Mouse (Mus musculus): ENCODE data around the gene 2810021J22Rik.
"Not testable (repeated sequence)": the region's sequence is repeated elsewhere in the genome, so short reads cannot be mapped to it uniquely, and the experiment has no call there.

The 2810021J22Rik gene

DNA sequence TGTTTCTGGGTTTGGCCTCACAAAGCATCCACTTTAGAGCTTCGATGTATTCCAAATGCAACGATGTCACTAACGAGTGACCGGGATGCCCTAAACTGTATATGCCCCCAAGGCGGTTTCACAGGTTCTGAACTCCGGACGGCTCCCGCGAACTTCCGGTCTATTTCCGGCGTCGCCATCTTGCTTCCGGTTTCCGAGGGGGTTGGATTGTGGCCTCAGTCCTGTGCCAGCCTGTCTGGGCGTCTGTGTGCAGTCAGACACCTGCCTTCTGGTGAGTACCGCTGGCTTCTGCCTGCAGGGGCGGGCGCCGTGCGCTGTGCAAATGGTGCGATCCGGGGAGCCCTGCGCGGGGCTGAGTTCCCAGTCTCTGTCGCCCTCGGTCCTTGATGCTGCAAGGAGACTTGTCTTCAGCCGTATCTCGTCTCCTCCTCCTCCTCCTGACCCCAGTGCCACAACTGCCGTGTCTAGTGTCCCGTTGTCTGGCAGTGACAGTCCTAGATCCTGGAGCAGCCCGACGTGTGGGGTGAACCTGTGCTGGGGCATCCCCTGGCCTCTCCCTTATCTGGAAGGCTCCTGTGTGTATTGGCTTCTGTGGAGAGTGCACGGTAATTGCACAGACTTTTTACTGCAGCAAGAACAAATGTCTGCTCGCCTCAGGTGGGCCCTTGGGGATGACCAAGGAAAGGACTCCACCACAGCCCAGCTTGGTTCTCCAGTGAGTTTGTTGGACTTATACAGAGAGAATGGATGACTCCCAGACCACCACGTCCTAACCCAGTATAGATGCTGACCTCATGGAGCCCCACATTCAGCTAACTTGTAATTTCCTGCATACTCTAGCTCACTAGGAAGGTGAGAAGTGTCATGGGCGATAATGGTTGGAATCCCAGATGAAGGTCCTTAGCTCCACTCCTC lies at the start of gene 2810021J22Rik:
Gene 2810021J22Rik (plus strand): TSS at position 178 of the 915 bp plus-strand sequence.
- DNase-seq (ENCODE audit: extremely low spot score, low read depth, low spot score): peak; percentile 56

DNA sequence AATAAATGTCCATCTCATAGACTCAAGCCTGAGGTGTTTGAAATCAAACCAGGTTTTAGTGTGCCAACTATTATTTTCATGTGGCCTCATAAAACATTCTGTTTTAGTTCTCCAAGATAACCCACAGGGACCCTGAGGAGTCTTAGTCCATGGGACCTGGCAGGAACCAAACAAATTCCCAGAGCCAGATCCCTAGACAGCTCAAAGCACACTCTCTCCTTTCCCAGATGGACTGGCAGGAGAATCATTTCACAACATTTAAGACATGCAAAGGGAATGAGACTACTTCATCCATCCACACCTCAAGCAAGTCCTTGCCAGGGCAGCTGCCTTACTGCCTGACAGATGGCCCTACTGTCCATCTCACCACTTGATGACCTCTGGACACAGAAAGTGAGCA lies 38.1 kb upstream of the 2810021J22Rik start, which contains the start of gene Olfr312:
Gene Olfr312 (plus strand): TSS at position 301 of the 400 bp plus-strand sequence.
- DNase-seq (ENCODE audit: extremely low spot score, low read depth, low spot score): not testable (repeated sequence)

DNA sequence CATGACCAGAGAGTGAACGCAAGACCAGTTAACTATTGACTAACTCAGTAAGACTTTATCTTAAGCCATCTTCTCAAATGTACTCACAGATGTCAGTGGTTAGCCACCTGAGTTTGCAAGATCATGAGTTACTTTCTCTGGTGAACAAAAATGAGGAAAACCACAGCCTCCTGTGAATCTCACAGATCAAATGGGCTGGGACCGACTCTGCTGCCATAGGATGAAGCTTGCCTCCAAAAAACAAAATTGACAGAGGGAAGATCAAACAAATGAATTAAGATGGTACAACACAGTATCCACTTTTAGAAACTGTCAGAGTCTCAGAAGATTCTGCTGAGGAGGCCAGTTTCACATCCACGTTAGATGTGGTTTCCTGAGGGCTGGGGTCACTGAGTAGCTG lies 37.3 kb upstream of the 2810021J22Rik start:
- no peak for DNase-seq (ENCODE audit: extremely low spot score, low read depth, low spot score)

DNA sequence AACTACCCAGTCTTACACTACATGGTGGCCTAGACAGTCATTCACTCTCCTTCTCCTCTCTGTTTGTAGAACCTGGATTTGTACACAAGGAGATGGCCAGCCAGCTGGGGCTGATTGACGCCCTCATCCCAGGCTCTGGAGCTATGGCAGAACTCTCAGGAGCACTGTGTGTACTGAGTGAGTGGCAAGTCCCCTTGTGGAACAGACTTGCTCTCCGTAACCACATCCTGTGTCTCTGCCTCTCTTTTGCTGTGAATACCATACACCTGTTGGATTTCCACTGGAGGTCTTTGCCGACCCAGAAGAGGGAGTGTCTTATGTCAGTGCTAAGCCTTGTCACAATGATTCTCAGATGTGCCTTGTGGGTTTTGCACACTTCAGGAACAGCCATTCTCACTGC lies 34.5 kb upstream of the 2810021J22Rik start:
- DNase-seq (ENCODE audit: extremely low spot score, low read depth, low spot score): not testable (repeated sequence)

DNA sequence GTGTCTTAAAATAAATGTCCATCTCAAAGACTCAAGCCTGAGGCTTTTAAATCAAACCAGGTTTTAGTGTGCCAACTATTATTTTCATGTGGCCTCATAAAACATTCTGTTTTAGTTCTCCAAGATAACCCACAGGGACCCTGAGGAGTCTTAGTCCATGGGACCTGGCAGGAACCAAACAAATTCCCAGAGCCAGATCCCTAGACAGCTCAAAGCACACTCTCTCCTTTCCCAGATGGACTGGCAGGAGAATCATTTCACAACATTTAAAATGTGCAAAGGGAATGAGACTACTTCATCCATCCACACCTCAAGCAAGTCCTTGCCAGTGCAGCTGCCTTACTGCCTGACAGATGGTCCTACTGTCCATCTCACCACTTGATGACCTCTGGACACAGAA lies 28.1 kb upstream of the 2810021J22Rik start, which contains the start of gene Olfr311:
Gene Olfr311 (plus strand): TSS at position 301 of the 400 bp plus-strand sequence.
- DNase-seq (ENCODE audit: extremely low spot score, low read depth, low spot score): not testable (repeated sequence)

DNA sequence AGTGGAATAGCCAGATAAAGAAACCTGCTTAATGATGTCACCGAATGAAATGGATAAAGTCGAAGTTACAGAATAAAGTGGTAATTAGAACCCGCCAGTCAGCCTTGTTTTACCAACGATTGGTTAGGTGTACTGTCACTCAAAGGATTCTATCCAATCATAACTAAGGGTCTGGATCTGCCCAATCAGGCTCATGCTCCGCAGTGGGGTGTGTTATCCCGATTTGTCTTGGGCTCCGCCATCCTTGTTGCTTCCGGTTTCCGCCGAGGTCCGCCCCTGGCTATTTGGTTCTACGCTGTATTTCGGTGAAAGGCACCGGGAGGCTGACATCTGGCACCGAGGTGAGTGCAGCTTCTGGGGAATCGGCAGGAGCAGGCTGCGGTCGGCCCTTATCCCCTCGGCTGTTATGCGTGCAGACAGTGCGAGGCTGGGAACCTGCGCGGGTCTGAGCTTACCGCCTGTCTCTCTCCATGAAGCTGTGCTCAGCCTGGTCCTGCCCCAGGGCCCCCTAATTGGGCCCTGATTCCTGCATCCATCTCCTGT lies 20.0 kb upstream of the 2810021J22Rik start, which contains the start of gene Gm12258:
Gene Gm12258 (plus strand): TSS at position 240 of the 543 bp plus-strand sequence.
- DNase-seq (ENCODE audit: extremely low spot score, low read depth, low spot score): peak; percentile 100

DNA sequence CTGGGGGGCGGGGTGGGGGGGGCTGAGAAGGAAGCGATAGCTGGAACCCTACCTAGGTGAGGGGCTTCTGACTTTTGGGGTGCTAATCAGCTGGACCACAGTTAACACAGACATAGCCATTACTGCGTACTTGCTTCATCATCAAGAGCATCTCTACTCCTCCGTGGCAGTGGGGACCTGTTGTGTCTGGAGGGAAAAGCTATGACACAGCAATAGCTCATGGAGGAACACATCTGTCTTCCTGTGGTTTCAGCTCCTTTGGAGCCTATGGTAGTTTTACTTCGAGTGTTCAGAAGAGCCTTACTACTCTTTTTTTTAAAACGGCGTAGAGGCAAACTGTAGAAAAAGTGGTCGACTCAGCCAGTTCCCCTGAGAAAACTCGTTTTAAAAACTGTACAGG lies 19.4 kb upstream of the 2810021J22Rik start:
- no peak for DNase-seq (ENCODE audit: extremely low spot score, low read depth, low spot score)

DNA sequence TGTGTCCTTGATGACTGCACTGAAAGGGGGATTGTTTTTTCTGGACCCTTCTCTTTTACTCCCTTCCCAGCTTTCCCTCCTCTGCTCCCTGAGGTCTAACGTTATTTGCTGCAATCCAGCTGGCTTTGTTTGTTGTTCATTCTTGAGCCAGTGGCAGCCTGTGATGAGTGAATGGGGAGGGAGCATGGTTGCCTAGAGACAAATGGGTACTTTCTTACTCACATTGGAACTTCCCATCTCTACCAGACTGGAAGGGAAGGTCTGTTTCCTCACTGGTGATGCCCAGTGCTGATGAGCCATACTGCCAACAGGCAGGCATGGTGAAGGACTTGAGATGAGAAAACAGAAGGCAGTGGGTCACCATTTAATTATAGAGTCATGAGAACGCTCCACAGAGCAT lies 17.3 kb upstream of the 2810021J22Rik start:
- no peak for DNase-seq (ENCODE audit: extremely low spot score, low read depth, low spot score)

DNA sequence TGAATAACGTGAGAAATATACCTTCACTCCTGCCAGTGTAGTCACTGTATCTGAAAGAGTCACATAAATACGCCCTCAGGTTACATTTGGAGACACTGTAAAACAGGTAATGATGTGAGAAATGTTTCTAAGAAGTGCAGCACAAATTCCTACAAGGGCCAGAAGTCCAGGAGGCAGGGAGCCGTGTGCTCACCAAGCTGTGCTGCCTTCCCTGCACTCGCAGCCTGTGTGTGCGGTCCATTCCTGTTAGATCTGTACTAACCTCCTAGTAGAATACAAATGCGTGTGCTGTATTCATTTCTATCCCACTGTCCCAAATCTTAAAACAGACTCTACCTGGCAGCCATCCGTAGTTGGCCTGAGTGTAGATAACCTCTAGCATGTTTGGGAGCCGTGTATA lies 6.3 kb upstream of the 2810021J22Rik start:
- DNase-seq (ENCODE audit: extremely low spot score, low read depth, low spot score): no peak

DNA sequence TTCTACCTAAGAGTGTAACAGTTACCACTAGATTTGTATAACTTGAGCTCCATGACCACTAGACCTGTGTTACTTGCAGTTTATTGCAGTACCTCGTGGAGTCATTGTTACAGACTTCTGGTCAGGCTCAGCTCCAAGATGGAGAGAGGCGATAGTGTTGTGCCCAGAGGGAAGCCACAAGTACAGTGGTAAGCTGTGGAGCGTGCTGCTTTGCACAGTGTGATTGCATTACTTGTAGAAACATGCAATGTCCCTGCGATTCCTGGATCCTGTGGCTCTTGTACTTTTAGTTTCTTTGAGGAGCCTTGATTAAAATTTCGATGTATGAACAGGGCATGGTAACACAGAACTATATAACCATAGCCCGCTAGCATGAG lies 926 bp downstream of the 2810021J22Rik start:
- no peak for DNase-seq (ENCODE audit: extremely low spot score, low read depth, low spot score)

DNA sequence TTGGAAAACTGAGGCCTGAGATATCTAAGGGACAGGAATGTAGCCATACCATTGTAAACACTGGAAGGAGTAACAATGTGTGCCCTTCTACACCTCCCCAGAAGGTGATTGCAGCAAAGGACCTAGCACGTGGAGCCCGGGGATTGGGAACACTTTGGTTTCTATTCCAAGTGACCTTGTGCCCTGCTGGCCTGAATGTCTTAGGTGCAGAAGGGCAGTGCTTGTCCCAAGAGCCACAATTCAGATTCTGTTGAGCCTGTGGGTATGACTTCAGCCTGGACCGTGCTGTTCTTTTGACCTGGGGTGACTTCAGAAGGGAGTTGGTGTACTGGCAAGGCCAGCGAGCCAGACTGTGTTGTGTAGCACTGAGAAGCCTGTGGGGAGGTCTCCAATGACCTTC lies 3.9 kb downstream of the 2810021J22Rik start:
- no peak for DNase-seq (ENCODE audit: extremely low spot score, low read depth, low spot score)

DNA sequence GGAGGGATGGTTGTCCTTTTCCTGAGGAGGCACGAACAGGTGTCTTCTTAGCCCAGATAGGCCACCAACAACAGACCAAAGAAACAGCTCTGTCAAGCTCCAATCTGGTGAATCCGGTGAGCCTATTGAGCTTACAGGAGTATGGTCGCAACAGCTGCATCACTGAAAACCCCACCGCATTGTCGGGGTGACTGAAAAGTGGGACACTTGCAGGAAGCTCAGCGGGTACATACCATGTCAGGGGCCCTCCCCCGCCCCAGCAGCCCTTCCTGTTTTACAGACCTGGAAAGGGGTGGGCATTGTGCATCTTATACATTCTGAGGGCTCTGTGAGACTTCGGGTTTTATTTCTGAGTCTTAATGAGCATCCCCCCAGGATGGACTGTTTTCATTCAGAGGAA lies 16.7 kb downstream of the 2810021J22Rik start:
- DNase-seq (ENCODE audit: extremely low spot score, low read depth, low spot score): no peak

DNA sequence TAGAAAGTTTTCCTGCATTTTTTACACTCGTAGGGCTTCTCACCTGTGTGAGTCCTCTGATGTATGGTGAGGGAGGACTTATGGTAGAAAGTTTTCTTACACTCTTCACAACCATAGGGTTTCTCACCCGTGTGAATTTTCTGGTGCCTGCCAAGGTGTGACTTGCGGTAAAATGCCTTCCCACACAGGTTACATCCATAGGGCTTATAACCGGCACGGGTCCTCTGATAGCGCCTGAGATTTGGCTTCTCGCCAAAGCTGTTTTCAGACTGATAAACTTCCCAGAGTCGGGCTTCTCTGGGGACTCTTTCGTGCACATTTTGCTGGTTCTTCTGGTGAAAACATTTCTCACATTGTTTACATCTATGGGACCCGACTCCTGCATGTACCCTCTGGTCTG lies 23.5 kb downstream of the 2810021J22Rik start:
- DNase-seq (ENCODE audit: extremely low spot score, low read depth, low spot score): no peak

DNA sequence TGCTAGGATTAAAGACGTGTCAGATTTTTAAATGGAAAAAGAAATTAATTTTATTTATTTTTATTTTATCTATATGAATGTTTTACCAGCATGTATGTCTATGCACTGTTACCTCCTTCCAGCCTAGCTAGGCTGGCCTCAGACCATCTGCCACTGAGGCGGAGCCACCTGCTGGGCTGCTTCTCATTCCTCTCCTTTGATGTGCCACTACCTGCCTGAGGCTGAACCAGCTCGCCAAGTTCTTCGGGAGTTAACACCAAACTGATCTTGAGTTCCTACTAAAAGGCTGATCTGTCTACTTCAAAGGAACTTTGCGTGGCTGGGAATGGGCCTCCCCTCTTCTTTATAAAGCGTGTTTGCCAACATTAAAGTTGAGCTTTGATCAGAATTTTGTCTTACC lies 27.4 kb downstream of the 2810021J22Rik start:
- DNase-seq (ENCODE audit: extremely low spot score, low read depth, low spot score): no peak

DNA sequence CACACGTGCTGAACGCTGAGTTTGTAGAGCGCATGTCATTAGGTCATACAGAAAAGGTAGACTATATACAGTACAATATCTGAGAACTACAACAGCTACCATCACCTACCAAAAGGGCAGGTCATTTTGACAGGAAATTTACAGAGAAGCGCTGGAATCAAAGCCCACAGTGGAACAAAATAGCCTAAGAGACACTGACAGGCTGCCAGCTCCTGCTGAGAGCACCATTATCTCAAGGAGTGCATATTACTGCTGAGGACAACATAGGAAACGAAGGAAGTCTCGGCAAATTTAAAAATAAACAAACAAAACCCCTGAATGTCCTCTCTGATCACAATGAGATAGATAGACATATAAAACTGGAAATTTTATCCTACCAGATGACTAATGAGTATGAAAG lies 30.5 kb downstream of the 2810021J22Rik start:
- no peak for DNase-seq (ENCODE audit: extremely low spot score, low read depth, low spot score)

DNA sequence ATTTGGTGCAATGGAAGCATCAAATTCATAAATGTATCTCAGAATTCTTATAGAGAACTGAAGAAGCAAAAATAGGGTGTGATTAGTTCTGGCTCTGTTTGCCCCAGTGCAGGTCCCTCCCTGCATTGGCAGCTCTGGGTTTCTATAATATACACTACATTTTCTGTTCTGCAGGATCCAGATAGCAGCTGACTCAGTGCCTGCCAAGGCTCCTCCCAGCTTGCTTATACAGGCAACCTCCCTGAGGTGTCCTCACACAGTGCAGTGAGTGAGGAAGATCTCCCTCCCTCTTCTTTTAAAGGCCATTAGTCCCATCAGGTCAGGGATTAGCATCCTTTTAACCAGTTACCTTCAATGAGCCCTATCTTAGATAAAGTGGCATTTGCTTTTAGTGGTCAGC lies 34.1 kb downstream of the 2810021J22Rik start:
- DNase-seq (ENCODE audit: extremely low spot score, low read depth, low spot score): no peak

DNA sequence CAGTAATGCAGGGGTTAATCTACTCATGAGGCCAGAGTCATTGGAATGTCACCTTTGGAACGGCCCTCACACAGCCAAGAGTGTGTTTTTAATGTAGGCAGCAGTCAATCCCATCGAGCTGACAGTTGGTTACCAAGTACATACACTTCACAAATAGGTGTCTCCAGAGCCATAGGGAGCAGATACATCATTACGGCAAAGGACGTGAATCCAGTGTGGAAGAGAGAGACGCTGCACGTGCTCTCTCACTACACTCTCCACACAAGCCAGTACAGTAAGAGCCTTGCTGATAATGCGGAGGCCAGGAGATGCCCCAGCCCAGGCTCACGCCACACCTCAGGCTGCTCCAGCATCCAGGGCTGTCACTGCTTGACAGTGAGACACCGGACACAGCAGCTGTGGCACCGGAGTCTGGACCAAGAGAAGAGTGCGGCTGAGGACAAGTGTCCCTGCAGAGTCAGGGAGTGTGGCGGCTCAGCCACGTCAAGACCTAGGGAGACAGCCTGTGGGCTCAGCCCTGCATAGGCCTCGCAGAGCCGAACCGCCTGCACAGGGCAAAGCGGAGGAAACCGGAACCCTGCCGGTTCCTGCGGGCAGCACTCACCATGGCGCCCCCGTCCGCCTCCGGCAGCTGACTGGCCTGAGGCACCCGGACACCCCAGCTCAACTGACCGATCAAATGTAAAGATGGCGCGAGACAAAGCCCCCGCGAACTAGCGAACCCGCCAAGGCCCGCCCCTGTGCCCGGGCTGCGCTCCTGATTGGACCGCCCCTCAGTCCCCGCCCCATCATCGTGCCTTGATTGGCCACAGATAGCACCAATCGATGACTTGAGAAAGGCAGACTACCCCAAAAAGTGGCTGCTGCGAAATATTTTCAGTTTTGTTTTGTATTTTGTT lies 36.7 kb downstream of the 2810021J22Rik start, which contains the start of gene Zfp39:
Gene Zfp39 (minus strand): TSS at position 715 of the 899 bp plus-strand sequence.
- DNase-seq (ENCODE audit: extremely low spot score, low read depth, low spot score): no peak

DNA sequence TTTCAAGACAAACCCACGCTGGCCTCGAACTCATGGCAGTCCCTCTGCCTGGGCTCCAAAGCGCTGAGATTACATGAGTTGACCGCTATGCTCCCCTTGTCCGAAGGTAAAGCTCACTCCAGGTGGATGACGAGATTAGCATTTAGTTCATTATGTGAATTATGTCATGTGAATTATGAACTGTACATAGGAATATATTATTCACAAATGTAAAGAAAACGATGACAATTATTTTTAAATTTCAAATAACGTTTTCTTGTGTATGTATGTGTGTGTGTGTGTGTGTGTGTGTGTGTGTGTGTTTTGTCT lies 37.3 kb downstream of the 2810021J22Rik start:
- DNase-seq (ENCODE audit: extremely low spot score, low read depth, low spot score): no peak

DNA sequence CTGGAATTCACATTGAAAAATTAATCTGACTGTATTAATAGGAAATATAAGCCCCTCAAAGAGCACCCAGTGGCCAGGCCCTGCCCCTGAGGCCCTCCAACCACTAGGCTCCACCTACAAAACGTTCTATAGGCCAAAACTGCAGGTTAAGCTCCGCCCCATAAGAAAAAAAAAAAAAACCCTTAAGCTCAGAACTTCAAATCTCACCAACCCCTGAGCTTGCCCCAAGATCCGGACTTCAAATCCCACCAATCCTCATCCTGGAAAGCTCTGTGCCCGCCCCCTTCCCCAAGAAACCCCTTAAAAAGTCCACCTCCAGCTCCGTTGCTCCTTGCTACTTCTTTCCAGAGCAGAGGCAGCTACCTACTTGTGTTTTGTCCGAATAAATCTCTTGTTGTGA lies 37.8 kb downstream of the 2810021J22Rik start:
- DNase-seq (ENCODE audit: extremely low spot score, low read depth, low spot score): no peak

DNA sequence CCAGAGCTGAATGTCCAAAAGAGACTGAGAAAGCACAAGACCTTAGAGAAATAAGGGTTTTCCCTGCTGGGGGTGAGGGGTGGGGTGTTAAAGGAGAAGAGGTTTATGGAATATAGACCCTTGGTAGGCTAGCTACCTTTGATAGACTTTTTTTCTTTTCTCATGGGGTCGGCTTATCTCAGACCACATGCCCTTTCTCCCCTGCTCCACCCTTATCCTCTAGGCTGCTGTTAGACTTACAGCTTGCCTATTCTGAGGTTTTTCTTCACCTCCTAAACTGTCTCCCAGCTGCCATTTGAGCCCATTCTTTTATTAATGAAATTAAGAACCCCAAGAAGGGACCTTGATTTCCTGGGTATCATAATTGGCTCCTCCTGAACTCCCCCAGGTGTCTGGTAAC lies 46.8 kb downstream of the 2810021J22Rik start:
- no peak for DNase-seq (ENCODE audit: extremely low spot score, low read depth, low spot score)

DNA sequence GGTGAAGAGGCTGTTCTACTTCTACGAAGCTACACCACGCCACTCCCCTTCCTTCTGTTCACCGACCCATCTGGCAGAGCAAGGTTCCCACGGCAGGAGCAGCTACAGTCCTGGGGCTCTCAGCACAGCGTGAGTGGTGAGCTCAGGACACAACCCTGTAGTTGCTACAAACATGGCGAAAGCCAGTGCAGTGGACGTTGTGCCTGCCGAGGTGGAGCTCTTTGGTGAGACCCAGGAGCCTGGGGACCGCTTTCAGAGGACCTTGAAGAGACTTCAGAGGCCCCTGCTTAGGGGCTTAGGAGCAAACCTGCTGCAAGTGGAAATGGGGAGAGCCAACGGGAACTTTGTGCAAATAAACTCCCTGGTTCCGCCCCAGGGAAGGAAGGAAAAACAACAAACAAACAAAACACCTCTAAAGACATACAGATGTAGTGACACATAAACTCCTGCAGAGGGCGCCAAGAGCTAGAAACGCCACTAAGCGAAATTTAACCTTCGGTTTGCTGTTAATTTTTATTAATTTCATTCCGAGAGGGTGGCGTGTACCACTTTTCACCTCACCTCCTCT lies 47.5 kb downstream of the 2810021J22Rik start:
- DNase-seq (ENCODE audit: extremely low spot score, low read depth, low spot score): no peak

Measured in hindlimb bud, embryonic 11.5 days (tissue).